Mouse (Mus musculus): ENCODE measurements around the gene Olfr1336.
"Not testable (repeated sequence)": the region's sequence is repeated elsewhere in the genome, so short reads cannot be mapped to it uniquely, and the experiment has no call there.

Olfr1336 gene

DNA sequence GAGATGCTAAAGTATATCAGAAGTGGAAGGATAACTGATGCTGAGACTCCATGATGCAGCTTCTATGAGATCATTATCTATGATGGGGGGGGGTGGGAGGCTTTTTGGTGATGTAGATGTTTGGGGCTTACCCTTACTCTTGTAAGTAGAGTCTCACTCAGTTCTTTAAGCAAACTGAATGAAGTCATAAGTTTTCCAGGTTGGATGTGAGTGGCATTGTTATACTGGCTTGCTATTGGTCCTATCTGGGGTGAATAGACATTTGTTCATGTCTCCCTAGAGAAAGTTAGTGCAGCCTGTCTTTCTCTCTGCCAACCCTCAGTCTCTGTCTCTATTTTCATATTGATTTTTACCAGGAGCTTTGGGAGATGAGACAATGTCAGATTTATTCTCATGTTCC lies at the start of gene Olfr1336:
Gene Olfr1336, plus strand, starts transcription at position 301 of the 400 bp plus-strand sequence.
- no peak for DNase-seq

DNA sequence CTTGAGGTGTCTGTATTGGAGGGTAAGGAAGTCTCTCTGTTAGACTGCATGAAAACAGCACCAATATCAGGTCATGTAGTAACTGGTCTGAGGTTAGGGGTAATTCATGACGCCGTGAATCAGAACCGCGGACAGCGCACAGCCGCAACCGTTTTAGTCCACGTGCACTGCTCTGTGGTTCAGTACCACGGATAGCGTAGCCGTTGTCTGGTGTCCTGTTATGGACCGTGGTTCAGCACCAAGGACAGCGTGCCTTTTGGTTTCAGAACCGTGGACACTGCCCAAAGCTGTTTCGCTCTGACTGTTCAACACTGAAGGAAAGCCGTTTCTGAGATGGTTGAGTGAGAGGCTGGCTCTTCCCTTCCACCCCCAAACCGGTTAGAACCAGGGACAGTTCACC lies 45.9 kb upstream of the Olfr1336 start, which contains the start of gene Gm20715:
Gene Gm20715, plus strand, starts transcription at position 235 of the 400 bp plus-strand sequence.
- DNase-seq = peak; percentile 92

DNA sequence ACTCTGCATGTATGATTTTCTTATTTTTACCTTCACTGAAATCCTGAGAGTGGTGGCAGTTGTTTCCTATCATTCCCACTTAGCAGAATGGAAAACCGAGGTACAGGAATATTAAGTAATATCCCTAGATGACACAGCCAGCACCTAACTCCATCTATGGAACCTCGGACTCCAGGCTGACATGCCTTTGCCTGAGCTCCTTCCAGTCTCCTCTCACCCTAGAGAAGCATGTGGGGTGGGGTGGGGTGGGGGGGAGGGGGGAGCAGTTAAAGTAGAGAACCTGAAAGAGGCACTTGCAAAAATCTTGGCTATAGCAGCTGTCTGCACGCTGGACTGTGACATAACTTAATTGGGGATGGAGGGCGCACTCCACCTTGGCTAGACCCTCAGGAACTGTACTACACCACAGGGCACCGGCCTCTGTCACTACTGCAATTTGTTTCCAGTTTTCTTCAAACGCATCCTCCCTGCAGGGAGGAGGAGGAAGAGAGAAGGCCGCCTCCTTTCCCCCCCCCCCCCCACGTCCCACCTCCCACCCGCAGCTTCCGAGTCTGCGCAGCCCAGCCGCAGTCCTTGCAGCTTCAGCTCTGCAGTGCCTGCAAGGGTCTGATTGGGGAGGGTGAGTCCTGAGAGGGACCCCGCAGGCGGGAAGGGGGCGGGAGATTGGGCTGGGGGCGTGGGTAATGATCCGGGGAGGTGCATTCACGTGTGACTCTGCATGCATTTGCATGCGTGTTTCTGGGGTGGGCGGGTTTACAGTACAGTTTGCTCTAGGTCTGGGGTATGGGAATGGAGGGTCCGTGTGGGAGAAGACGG lies 41.1 kb upstream of the Olfr1336 start:
- peak; percentile 43 for DNase-seq

DNA sequence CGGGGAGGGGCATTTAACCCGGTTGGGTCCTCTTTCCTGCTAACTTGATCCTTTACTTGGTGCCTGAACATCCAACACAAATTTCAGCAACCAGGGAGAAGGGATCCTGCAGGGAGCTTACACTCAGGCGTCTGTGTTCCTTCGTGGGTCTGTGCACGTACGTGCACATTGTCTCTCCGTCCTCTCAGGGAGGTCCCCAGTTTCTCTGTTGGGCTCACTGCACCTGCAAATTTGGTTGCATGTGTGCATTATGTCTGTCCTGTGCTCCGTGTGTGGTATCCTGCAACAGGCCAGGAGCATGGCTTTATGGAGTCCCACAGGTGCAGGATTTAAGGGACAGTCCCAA lies 40.6 kb upstream of the Olfr1336 start:
- DNase-seq = no peak

DNA sequence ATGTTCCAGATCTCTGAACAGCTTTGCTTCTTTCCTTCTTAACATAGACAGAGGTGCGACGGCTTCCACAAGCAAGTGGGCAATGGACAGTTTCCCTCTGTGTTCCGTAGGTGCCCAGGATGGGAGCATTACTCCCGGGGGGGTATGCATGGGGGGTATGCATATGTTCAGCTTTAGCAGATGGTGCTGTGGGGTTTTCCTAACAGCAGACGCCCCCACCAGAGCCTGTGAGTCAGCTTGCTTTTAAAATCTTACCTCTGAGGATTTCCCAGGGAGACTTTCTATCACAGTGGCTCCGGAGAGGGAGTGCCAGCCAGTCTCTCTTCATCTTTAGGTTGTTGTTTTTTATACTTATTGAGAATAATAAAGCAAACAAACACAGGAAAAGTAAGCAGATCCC lies 36.1 kb upstream of the Olfr1336 start:
- no peak for DNase-seq

DNA sequence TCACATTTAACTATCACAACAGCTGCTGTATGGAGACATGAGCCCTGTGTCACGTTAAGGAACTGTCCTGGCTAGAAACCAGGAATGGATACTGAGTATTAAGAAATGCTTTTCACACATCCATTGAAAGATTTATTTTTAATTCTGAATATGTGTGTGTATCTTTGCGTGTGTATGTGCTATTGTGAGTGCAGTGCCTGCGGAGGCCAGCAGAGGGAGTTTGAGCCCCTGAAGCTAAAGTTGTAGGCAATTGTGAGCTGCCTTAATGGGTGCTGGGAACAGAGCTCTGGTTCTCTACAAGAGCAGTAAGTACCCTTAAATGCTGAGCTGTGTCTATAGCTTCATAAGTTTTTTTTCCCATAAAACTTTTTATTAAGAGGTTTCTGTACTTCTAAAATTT lies 26.6 kb upstream of the Olfr1336 start:
- DNase-seq = no peak

DNA sequence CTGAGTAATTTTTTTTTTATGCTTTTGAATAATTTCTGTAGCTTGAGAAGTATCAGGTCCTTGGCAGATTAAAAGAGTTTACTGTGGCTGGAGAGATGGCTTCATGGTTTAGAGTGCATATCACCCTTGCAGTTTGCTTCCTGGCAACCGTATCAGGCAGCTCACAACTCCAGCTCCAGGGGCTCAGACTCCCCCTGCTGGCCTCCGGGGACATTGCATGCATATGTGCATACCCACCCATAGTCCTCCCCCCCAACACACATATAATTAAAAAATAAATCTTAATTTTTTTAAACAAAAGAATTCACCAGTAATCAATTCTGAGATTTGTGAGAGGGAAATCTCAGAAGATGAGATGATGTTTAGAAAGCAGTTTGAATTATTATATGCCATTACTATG lies 25.6 kb upstream of the Olfr1336 start:
- DNase-seq = peak; percentile 30

DNA sequence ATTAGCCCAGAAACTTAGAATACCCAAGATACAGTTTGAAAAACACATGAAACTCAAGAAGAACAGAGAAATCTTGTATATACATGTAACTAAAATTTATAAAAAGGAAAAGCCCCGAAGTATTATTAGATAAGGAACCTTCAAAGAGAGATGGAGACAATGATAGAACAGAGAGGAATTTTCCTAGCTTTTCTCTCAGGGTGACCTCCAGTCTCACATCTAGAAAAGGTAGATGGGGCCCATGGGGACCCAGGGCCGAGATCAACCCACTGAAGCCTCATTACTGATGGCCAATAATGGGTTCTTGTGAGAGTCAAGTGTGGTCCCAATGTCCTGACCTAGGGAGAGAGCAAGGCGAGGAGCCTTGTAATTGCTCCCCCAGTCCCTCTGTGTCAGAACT lies 17.6 kb upstream of the Olfr1336 start, which contains the start of gene Olfr1344:
Gene Olfr1344, plus strand, starts transcription at position 301 of the 400 bp plus-strand sequence.
- no peak for DNase-seq

DNA sequence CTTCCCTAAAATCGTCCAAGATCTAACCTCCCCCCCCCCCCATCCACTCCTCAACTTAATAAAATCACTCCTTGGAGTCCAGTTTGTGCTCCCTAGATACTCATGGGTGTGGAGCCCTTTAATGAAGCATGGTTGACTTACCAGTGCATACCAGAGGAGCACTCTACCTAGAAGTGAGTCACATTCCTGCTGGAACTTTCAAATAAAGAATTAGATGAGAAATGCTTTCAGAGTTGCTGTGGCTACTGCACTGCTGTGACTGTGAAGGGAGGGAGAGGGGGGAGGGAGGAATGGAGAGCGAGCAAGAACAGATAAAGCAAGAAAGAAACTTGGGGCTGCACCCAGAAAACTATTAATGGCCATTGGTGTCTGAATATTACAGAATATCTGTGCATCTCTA lies 14.8 kb upstream of the Olfr1336 start:
- DNase-seq = no peak

DNA sequence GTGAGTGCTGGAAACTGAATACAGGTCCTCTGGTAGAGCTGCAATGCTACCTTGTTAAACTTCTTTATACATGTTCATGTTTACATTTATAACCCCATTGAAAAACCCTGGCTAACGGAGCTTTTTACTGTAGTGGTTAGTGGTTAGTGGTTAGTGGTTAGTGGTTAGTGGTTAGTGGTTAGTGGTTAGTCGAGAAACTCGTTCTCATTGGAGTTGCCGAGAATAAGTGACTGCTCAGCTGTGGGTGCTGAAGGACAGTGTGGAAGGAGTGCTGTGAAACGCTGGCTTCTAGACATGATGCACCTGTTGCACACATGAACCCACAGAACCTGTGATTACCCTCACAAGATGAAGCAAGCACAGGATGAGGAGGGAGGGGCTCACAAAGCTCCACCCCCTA lies 8.2 kb upstream of the Olfr1336 start:
- no peak for DNase-seq

DNA sequence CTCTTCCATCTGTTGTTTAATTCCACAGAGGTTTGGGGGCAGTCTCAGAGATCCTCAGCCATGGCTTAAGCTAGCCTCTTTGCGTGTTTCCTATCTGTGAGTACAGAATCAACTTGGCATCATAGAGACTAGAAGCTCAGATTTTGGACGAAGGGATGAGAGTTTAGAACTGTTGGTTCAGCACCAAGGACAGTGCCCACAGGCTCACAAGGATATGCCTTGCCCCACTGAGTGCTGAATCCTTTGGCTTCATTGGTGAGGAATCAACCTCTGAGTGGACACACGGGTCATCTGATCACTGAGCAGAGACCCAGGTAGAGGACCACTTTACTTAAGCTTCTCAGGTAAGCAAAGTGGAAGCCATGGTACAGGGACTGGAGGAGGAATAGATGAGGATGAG lies 431 bp downstream of the Olfr1336 start:
- DNase-seq = peak; percentile 1

DNA sequence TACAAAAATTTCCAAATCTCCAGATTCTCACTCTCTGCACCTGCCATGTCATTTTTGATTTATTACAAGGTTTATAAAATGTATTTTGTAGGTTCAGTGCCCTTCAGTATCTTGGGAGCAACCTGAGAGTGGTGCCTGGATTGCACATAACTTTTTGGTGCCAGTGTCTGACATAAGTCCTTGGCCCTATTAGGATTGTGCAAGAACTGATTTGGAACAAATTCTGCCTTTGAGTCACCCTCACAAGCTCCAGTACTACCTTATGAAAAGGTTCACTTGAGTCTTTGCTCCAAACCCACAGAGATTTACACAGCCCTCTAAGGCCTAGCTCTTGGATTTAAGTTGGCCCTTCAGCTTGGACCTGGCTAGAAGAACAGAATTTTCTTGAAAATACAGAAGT lies 11.0 kb downstream of the Olfr1336 start, which contains the start of gene Olfr1346:
Gene Olfr1346, plus strand, starts transcription at position 151 of the 400 bp plus-strand sequence.
- DNase-seq = no peak

DNA sequence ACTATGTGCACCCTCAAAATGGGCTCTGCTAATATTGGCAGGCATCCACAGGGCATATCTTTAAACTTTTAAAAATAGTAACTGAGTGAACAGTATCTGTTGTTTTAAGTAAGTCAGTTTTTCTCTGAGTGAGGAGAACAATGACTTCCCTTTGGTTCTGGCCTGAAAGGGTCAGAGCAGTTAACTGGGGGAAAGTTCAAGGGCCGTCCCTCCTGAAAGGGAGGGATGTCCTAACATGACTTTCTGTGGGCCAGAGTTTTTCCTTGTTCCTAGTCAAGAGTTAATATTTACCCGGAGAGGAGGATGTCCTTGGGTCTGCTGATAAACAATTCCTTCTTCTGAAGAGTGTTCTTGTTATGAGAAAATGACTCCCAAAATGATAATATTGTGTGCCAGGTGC lies 21.7 kb downstream of the Olfr1336 start:
- not testable (repeated sequence) for DNase-seq

DNA sequence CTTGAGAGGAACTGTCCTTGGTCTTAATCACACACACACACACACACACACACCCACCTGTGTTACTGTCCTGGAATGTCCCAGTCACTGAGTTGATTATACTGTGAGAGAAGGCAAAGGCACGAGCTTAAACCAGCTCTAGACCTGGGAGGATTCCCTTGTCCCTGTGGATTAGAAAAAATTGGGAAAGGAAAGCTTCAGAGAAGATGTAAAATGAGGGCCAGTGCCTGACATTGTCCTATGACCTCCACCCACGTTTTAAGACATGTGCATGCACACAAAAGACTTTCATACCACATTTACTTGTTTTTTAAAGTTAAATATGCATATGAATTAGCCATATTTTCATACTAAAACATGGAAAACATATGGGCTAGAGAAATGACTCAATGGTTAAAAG lies 30.9 kb downstream of the Olfr1336 start, which contains the start of gene Olfr5:
Gene Olfr5, minus strand, starts transcription at position 101 of the 400 bp plus-strand sequence.
- DNase-seq = no peak

DNA sequence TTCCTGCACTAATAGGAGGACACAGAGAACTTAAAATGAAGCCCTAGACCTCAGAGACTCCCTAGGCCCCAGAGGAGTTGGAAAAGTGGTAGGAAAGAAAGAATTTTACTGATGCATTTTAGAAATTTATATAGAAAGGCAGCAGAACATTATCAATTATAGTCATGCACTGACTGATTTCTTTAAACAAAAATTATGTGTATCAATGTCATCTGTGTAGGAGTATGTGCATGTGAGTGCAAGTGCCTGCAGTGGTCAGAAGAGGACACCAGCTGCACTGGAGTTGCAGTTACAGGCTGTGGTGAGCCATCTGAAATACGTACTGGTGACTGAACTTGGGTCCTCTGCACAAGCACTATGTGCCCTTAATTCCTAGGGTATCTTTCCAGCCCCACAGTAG lies 43.7 kb downstream of the Olfr1336 start, which contains the start of gene Olfr1347:
Gene Olfr1347, minus strand, starts transcription at position 101 of the 400 bp plus-strand sequence.
- DNase-seq = no peak

DNA sequence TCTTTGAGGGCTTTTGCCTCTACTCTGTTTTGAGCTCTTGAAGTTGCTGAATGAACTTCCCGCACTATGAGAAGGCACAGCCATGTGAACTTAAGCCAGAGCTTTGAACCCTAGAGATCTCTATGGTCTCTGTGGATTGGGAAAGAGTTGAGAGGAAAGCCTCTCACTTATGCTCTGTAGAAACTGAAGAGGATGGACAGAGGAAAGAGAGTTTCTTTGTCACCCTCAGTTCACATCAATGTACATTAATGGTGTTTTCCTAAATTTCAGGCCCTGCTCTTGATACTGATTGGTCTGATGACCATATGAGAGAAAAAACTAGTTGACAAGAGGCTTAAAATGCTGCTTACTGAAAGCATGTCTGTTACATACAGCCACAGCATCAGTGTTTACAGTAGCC lies 52.7 kb downstream of the Olfr1336 start, which contains the start of gene Olfr1348:
Gene Olfr1348, minus strand, starts transcription at position 101 of the 400 bp plus-strand sequence.
- DNase-seq = no peak
